Mouse (Mus musculus) ovary, postnatal 36 days (tissue): ENCODE measurements around the gene Tsen15.
"Not testable (repeated sequence)": the region's sequence is repeated elsewhere in the genome, so short reads cannot be mapped to it uniquely, and the experiment has no call there.

Experiments
- DNase-seq: peaks from one replicate; pipeline ENCODE4 v3.0.0; 2022; ENCODE audit warnings: low spot score, mixed read lengths

The Tsen15 gene

GRCm38 (mm10) chr1:152385693-152386092 lies 795 bp downstream of the Tsen15 start:
- not testable (repeated sequence) for DNase-seq

- no peak for DNase-seq
These were observed 1.9 kb downstream of the Tsen15 start for GRCm38 (mm10) chr1:152384589-152384988.

- no peak for DNase-seq
These were observed 8.2 kb downstream of the Tsen15 start for GRCm38 (mm10) chr1:152378311-152378710.

GRCm38 (mm10) chr1:152369139-152369538 lies 17.3 kb downstream of the Tsen15 start:
- peak; percentile 31 for DNase-seq

- DNase-seq = no peak
These were observed 18.0 kb downstream of the Tsen15 start for GRCm38 (mm10) chr1:152368311-152369088.

- DNase-seq = peak; percentile 7
These were observed 29.8 kb downstream of the Tsen15 start for GRCm38 (mm10) chr1:152356721-152357120.

- DNase-seq = no peak
These were observed 38.5 kb downstream of the Tsen15 start for GRCm38 (mm10) chr1:152347946-152348345.

- no peak for DNase-seq
These were observed 62.5 kb downstream of the Tsen15 start for GRCm38 (mm10) chr1:152324024-152324423.
